Mouse (Mus musculus): Measurements from ENCODE around the gene Gm21996. TPM values are rescaled to one million over a fixed set of nuclear protein-coding genes. Genes with fewer than 3 reads are reported as not detected.
"Not testable (repeated sequence)": the region's sequence is repeated elsewhere in the genome, so short reads cannot be mapped to it uniquely, and the experiment has no call there.

Gm21996 gene
- not detected in 2 replicates for total RNA-seq (2017)

- not testable (repeated sequence) for ATAC-seq (replicated peaks in 1 of 2; ENCODE audit: insufficient read depth in 1 of 2, low FRiP score in 2 of 2, low TSS enrichment in 1 of 2, low read depth in 1 of 2, poor library complexity in 2 of 2, severe bottlenecking in 2 of 2)
Measured at GRCm38 (mm10) chrY:89745432-89745831, at the start of gene Gm21996. Gm21996 (minus strand) TSS chrY:89745532.
